Mouse (Mus musculus): ENCODE data around the gene Wipi2. TPM values are rescaled to one million over a fixed set of nuclear protein-coding genes. Genes with fewer than 3 reads are reported as not detected.

Gene Wipi2
- total RNA-seq, 1 experiment = 62.4 TPM

DNA sequence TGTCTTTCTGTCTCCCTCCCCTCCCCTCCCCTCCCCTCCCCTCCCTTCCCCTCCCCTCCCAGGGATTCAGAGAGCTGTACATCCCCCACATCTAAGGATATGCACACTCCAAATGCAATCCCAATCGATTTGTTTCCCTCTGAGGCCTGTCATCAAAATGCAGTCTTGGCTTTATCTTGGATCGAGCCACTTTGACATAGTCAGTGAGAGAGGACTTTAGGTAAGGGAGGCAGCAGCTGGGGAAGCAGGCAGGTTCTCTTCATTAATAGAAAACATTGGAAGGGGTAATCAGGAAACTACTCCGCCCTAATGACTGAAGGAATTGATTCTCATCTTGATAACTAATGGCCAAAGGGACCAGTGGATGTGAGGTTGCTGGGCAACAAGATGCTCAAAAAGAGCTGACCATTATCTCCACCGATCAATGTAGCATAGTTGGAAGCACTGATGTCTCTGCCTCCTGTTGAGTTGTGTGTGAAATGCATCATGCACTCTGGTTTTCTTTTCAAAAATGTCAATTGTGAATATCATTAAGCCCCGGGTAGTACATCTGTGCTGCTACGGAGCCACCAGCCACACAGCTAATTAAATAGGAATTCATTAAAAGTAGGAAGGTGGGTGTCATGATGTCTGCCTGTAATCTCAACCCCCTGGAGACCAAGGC lies 36.4 kb upstream of the Wipi2 start:
- Histone ChIP-seq H3K9ac (ENCODE audit: insufficient read depth, low read depth, low read length, poor library complexity, severe bottlenecking) (no peak overlapping the region), H3K4me3 (ENCODE audit: insufficient read depth in 1 of 2, low read depth in 1 of 2, low read length in 2 of 2, poor library complexity in 1 of 2, severe bottlenecking in 1 of 2) (no peak overlapping the region), H3K4me1 (ENCODE audit: control insufficient read depth in 2 of 2, insufficient read depth in 2 of 2, low read length in 2 of 2, poor library complexity in 1 of 2) (peaks cover 0 to 14% of the 10 kb centered on the region in 2 experiments; a peak in 2 of 4 replicates), H3K27ac (ENCODE audit: insufficient read depth, low read depth, low read length, poor library complexity, severe bottlenecking) (no peak overlapping the region; the same call in 1 of the 2 replicates), H3K36me3 (ENCODE audit: control insufficient read depth, insufficient read depth, low read length, poor library complexity, severe bottlenecking) (no peaks in the 10 kb centered on the region), H3K9me3 (ENCODE audit: control insufficient read depth, insufficient read depth, low read depth, low read length) (no peaks in the 10 kb centered on the region)
- in situ Hi-C loops (cut with MboI; ENCODE audit: low sequenced_read_pairs in 2 of 2, unreplicated experiment in 2 of 2) = no loop called here
- no peak for DNase-seq (ENCODE audit: low read depth, low spot score)
- TF ChIP-seq CHD2 (IDR thresholded peaks at IDR 0.05; ENCODE audit: low read depth, low read length) = no peak
- no peak for TF ChIP-seq ZNF384 (IDR thresholded peaks at IDR 0.05; ENCODE audit: low read depth, low read length)
- no peak for TF ChIP-seq HCFC1 (IDR thresholded peaks at IDR 0.05; ENCODE audit: borderline replicate concordance, insufficient read depth, low read length)
- TF ChIP-seq ZC3H11A (IDR thresholded peaks at IDR 0.05; ENCODE audit: borderline replicate concordance, low read depth, low read length) = no peak
- TF ChIP-seq MAFK (IDR thresholded peaks at IDR 0.05; ENCODE audit: insufficient read depth, low read depth, low read length) = no peak

DNA sequence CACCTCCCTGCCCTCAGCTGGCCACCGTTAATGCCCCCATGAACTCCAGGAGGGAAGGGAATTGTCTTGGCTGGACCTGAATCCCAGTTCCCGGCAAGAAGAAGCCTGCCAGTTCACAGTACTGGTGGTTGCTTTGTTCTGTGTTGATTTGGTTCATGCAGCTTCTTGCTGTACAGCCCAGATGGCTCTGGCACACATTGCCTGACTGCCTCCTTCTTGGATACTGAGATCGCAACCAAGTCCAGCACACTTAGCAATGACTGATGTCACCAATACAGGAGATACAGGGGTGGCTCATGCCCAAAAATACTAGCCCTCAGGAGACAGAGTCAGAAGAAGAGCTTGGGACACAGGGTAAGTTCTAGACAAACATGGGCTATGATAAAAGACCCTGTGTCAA lies 31.8 kb upstream of the Wipi2 start:
- Histone ChIP-seq H3K27ac (ENCODE audit: insufficient read depth, low read depth, low read length, poor library complexity, severe bottlenecking) (no peak overlapping the region), H3K4me3 (ENCODE audit: insufficient read depth in 1 of 2, low read depth in 1 of 2, low read length in 2 of 2, poor library complexity in 1 of 2, severe bottlenecking in 1 of 2) (no peak overlapping the region), H3K4me1 (ENCODE audit: control insufficient read depth in 2 of 2, insufficient read depth in 2 of 2, low read length in 2 of 2, poor library complexity in 1 of 2) (0 out of 4 replicates have a peak, but pooled peaks cover 0 to 4% of the 10 kb centered on the region in 2 experiments), H3K9ac (ENCODE audit: insufficient read depth, low read depth, low read length, poor library complexity, severe bottlenecking) (no peak overlapping the region), H3K9me3 (ENCODE audit: control insufficient read depth, insufficient read depth, low read depth, low read length) (no peaks in the 10 kb centered on the region), H3K36me3 (ENCODE audit: control insufficient read depth, insufficient read depth, low read length, poor library complexity, severe bottlenecking) (no peaks in the 10 kb centered on the region)
- TF ChIP-seq MAFK (IDR thresholded peaks at IDR 0.05; ENCODE audit: insufficient read depth, low read depth, low read length) (no peak), ZNF384 (IDR thresholded peaks at IDR 0.05; ENCODE audit: low read depth, low read length) (no peak)
- no peak for DNase-seq (ENCODE audit: low read depth, low spot score)
- in situ Hi-C loops (cut with MboI; ENCODE audit: low sequenced_read_pairs in 2 of 2, unreplicated experiment in 2 of 2) = no loop called here

DNA sequence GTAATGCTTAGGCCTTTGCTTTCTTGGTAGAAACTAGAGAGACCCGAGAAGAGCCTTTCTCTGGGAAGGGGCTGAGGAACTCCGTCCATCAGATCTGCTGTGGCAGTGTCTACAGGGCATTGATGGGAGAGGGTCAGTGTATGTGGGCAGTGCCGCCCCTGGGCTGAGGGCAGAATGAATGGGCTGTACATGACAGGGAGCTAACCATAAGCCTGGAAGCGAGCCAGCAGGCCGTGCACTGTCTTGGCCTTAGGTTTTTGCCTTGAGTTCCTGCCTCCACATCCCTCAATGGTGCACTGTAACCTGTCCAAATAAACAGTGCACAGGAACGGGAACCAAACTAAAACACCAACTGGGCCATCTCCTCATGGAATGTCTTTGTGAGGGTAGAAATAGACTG lies 30.8 kb upstream of the Wipi2 start:
- DNase-seq (ENCODE audit: low read depth, low spot score) = no peak
- H3K9me3 ChIP-seq (ENCODE audit: control insufficient read depth, insufficient read depth, low read depth, low read length) = no peaks in the 10 kb centered on the region
- in situ Hi-C loops (cut with MboI; ENCODE audit: low sequenced_read_pairs in 2 of 2, unreplicated experiment in 2 of 2) = no loop called here

DNA sequence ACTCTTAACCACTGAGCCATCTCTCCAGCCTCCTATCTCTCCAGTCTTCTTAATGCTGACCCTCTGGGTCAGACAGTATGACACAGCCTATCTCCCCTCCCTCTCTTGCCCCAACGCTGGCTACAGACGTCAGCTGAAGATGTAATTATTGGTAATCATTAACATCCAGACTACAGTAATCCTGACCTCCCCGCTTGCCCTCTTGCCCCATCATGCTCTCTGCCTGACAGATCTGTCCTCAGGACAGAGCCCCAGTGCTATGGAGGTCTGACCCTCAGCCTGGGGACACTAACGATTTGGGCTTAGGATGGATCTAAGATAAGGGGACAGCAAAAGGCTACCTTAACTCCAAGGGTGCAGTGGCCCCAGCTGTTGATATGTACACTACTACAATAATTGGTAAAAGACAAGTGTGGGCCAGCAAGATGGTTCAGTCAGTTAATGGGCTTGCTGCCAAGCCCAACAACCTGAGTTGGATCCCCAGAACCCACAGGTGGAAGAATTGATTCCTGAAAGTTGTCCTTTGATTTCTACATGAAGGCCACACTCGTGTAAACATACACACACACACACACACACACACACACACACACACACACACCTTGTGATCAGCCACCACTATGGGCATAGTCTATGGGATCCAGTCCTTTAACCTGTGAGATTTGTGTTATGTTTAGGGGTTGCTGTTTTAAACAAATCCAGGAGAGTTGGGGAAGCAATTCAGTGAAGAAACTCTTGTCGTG lies 29.7 kb upstream of the Wipi2 start:
- Histone ChIP-seq H3K9ac (ENCODE audit: insufficient read depth, low read depth, low read length, poor library complexity, severe bottlenecking) (no peak overlapping the region), H3K27ac (ENCODE audit: insufficient read depth, low read depth, low read length, poor library complexity, severe bottlenecking) (no peak overlapping the region), H3K9me3 (ENCODE audit: control insufficient read depth, insufficient read depth, low read depth, low read length) (no peaks in the 10 kb centered on the region), H3K4me3 (ENCODE audit: insufficient read depth in 1 of 2, low read depth in 1 of 2, low read length in 2 of 2, poor library complexity in 1 of 2, severe bottlenecking in 1 of 2) (no peak overlapping the region), H3K4me1 (ENCODE audit: control insufficient read depth in 2 of 2, insufficient read depth in 2 of 2, low read length in 2 of 2, poor library complexity in 1 of 2) (no peaks in the 10 kb centered on the region), H3K36me3 (ENCODE audit: control insufficient read depth, insufficient read depth, low read length, poor library complexity, severe bottlenecking) (no peaks in the 10 kb centered on the region)
- no peak for DNase-seq (ENCODE audit: low read depth, low spot score)
- in situ Hi-C loops (cut with MboI; ENCODE audit: low sequenced_read_pairs in 2 of 2, unreplicated experiment in 2 of 2) = no loop called here
- no peak for TF ChIP-seq ZC3H11A (IDR thresholded peaks at IDR 0.05; ENCODE audit: borderline replicate concordance, low read depth, low read length)
- no peak for TF ChIP-seq CHD2 (IDR thresholded peaks at IDR 0.05; ENCODE audit: low read depth, low read length)
- no peak for TF ChIP-seq ZNF384 (IDR thresholded peaks at IDR 0.05; ENCODE audit: low read depth, low read length)
- TF ChIP-seq MAFK (IDR thresholded peaks at IDR 0.05; ENCODE audit: insufficient read depth, low read depth, low read length) = no peak
- TF ChIP-seq HCFC1 (IDR thresholded peaks at IDR 0.05; ENCODE audit: borderline replicate concordance, insufficient read depth, low read length) = no peak

More for the DNA sequence above, 30.8 kb upstream of the Wipi2 start:
- H3K4me3 ChIP-seq (ENCODE audit: insufficient read depth in 1 of 2, low read depth in 1 of 2, low read length in 2 of 2, poor library complexity in 1 of 2, severe bottlenecking in 1 of 2) = no peak overlapping the region
- TF ChIP-seq ZNF384 (IDR thresholded peaks at IDR 0.05; ENCODE audit: low read depth, low read length) (no peak), HCFC1 (IDR thresholded peaks at IDR 0.05; ENCODE audit: borderline replicate concordance, insufficient read depth, low read length) (no peak), ZC3H11A (IDR thresholded peaks at IDR 0.05; ENCODE audit: borderline replicate concordance, low read depth, low read length) (no peak), CHD2 (IDR thresholded peaks at IDR 0.05; ENCODE audit: low read depth, low read length) (no peak), MAFK (IDR thresholded peaks at IDR 0.05; ENCODE audit: insufficient read depth, low read depth, low read length) (no peak)
- H3K4me1 ChIP-seq (ENCODE audit: control insufficient read depth in 2 of 2, insufficient read depth in 2 of 2, low read length in 2 of 2, poor library complexity in 1 of 2) = no peaks in the 10 kb centered on the region
- H3K36me3 ChIP-seq (ENCODE audit: control insufficient read depth, insufficient read depth, low read length, poor library complexity, severe bottlenecking) = no peaks in the 10 kb centered on the region
- H3K27ac ChIP-seq (ENCODE audit: insufficient read depth, low read depth, low read length, poor library complexity, severe bottlenecking) = no peak overlapping the region
- H3K9ac ChIP-seq (ENCODE audit: insufficient read depth, low read depth, low read length, poor library complexity, severe bottlenecking) = no peak overlapping the region
